Mouse (Mus musculus) spleen, adult 2 months (tissue): ENCODE data around the gene Ip6k1. TPM values are rescaled to one million over a fixed set of nuclear protein-coding genes. Genes with fewer than 3 reads are reported as not detected.

Experiments used
- DNase-seq, 2 experiments: peaks; one replicate each; pipeline versions ENCODE4 v3.0.0 to v3.0.0-alpha.2; 2012 to 2021; ENCODE audit warnings: low spot score in 2 of 2, low read depth in 1 of 2
- H3K27ac ChIP-seq: fragments of 200-500 bp; 2 replicates; pipeline ENCODE4 v1.5.1; 2012; ENCODE audit warnings: low read length, inconsistent platforms; ENCODE audit not compliant: insufficient read depth
- H3K27me3 ChIP-seq: fragments of 200-500 bp; 2 replicates; pipeline ENCODE4 v1.6.1; 2012; ENCODE audit warnings: mild to moderate bottlenecking, moderate library complexity, low read length, inconsistent platforms; ENCODE audit not compliant: control insufficient read depth, insufficient read depth
- H3K36me3 ChIP-seq: fragments of 200-500 bp; 2 replicates; pipeline ENCODE4 v1.6.1; 2012; ENCODE audit warnings: mild to moderate bottlenecking, low read length, inconsistent platforms; ENCODE audit not compliant: control insufficient read depth, insufficient read depth
- H3K4me1 ChIP-seq: fragments of 200-500 bp; 2 replicates; pipeline ENCODE4 v1.6.1; 2011; ENCODE audit warnings: inconsistent platforms; ENCODE audit not compliant: control insufficient read depth, insufficient read depth, insufficient read length
- H3K4me3 ChIP-seq: fragments of 200-500 bp; 2 replicates; pipeline ENCODE4 v1.5.1; 2011; ENCODE audit warnings: mild to moderate bottlenecking, inconsistent platforms; ENCODE audit not compliant: insufficient read depth, insufficient read length; ENCODE audit errors: extremely low read depth
- CTCF ChIP-seq: fragments of 200-500 bp; IDR thresholded peaks from 2 replicates; pipeline ENCODE4 v1.5.1; 2011; ENCODE audit warnings: mild to moderate bottlenecking, inconsistent platforms; ENCODE audit not compliant: insufficient read depth, insufficient read length, insufficient replicate concordance; ENCODE audit errors: extremely low read depth
- POLR2A ChIP-seq: fragments of 200-500 bp; IDR thresholded peaks from 2 replicates; pipeline ENCODE4 v1.6.1; 2011; ENCODE audit warnings: low read depth, low read length, inconsistent platforms
- WGBS: fragments of 180-500 bp; shearing (Covaris S2); methylation state at CpG from one replicate; pipeline ENCODE4 v1.1.7; 2018; 5-methylcytosine and 5-hydroxymethylcytosine counted together
- polyA plus RNA-seq: library from polyadenylated mRNA; depleted of rRNA; stranded (reverse); fragments of >200 nt; gene quantifications from 2 replicates; pipeline ENCODE4 v1.2.3, GENCODE M21; 2012

Ip6k1 gene
- polyA plus RNA-seq, 1 experiment: 118 TPM

- WGBS: 96% methylated on average over 3 of the region's 3 CpGs
- Histone ChIP-seq H3K27ac (no peak overlapping the region), H3K4me1 (no peaks in the 10 kb centered on the region), H3K27me3 (no peaks in the 10 kb centered on the region), H3K36me3 (peaks cover 54% of the 10 kb centered on the region), H3K4me3 (no peak overlapping the region)
- TF ChIP-seq CTCF (no peak), POLR2A (no peak)
- no peak for DNase-seq
Observed at GRCm38 (mm10) chr9:108062142-108062541, 59.8 kb downstream of the Ip6k1 start.

DNA sequence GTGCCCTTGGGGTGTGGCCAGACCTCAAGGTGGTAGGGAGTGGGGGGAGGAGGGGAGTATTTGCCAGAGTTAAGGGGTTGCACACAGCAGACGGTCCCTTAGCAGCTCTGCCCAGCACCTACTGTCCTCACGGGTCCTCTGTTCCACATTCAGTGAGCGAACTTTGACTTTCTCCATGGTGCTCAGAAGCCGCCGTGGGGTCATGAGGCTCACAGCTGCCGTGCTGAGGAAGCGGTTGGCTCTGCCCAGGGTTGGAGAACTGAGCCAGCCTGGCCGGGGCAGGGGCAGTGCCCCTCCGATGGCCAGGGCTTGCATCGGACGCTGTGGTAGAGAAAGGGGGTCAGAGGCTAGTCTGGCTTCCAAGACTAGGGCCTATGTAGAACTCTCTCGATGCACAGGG, 61.1 kb downstream of the Ip6k1 start:
- TF ChIP-seq POLR2A (no peak), CTCF (no peak)
- 94% methylated on average over 12 of the region's 12 CpGs for WGBS
- Histone ChIP-seq H3K27ac (no peak overlapping the region), H3K27me3 (no peaks in the 10 kb centered on the region), H3K4me3 (no peak overlapping the region), H3K36me3 (peaks cover 43% of the 10 kb centered on the region), H3K4me1 (no peaks in the 10 kb centered on the region)
- no peak for DNase-seq

GRCm38 (mm10) chr9:108065491-108066011, 63.2 kb downstream of the Ip6k1 start:
- no peak overlapping the region for H3K4me3 ChIP-seq
- 55% methylated on average over 5 of the region's 5 CpGs for WGBS
- peaks cover 38% of the 10 kb centered on the region for H3K36me3 ChIP-seq
- no peaks in the 10 kb centered on the region for H3K4me1 ChIP-seq
- peak in 1 of 2 experiments; percentile 49 for DNase-seq
- peak; percentile 38; the same call in 1 of the 2 replicates for TF ChIP-seq CTCF
- TF ChIP-seq POLR2A: no peak
- H3K27me3 ChIP-seq: no peaks in the 10 kb centered on the region
- no peak overlapping the region for H3K27ac ChIP-seq

DNA sequence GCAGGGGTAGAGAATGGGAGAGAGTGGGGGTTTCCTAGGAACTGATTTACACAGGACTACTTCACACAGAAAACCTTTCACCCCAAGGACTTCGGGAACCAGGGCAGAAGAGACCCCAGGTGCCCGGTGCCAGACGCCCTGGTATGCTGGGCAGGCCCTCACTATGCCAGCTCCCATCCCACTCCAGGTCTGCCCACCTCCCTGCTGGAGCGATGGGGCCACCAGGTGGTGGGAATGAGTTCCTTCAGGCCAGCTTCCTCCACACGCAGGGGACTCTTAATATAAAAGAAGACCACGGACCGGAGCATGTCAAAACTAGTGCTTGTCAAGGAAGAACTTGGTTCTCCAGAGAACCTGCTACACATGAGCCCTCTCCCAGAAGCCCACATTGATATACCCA, 64.9 kb downstream of the Ip6k1 start:
- Histone ChIP-seq H3K4me1 (no peaks in the 10 kb centered on the region), H3K27ac (no peak overlapping the region), H3K4me3 (no peak overlapping the region), H3K36me3 (peaks cover 40% of the 10 kb centered on the region), H3K27me3 (no peaks in the 10 kb centered on the region)
- 93% methylated on average over 7 of the region's 7 CpGs for WGBS
- DNase-seq: no peak
- no peak for TF ChIP-seq POLR2A
- TF ChIP-seq CTCF: no peak

GRCm38 (mm10) chr9:108067900-108068299, 65.6 kb downstream of the Ip6k1 start:
- no peak overlapping the region for H3K27ac ChIP-seq
- WGBS: 32% methylated on average over 8 of the region's 8 CpGs

GRCm38 (mm10) chr9:108069007-108069406, 66.7 kb downstream of the Ip6k1 start:
- 95% methylated on average over 9 of the region's 9 CpGs for WGBS

More at GRCm38 (mm10) chr9:108067900-108068299, 65.6 kb downstream of the Ip6k1 start:
- peaks cover 37% of the 10 kb centered on the region for H3K36me3 ChIP-seq
- peak; percentile 62 to 76 for DNase-seq
- H3K4me1 ChIP-seq: no peaks in the 10 kb centered on the region
- no peaks in the 10 kb centered on the region for H3K27me3 ChIP-seq
- no peak overlapping the region for H3K4me3 ChIP-seq
- TF ChIP-seq CTCF: peak; percentile 84; the same call in 1 of the 2 replicates
- no peak for TF ChIP-seq POLR2A

GRCm38 (mm10) chr9:108069529-108069928, 67.2 kb downstream of the Ip6k1 start:
- WGBS: 94% methylated on average over 7 of the region's 7 CpGs

More at GRCm38 (mm10) chr9:108069007-108069406, 66.7 kb downstream of the Ip6k1 start:
- no peaks in the 10 kb centered on the region for H3K27me3 ChIP-seq
- H3K4me1 ChIP-seq: no peaks in the 10 kb centered on the region
- no peak overlapping the region for H3K27ac ChIP-seq
- H3K36me3 ChIP-seq: peaks cover 35% of the 10 kb centered on the region
- no peak for DNase-seq
- no peak overlapping the region for H3K4me3 ChIP-seq
- TF ChIP-seq POLR2A: no peak
- no peak for TF ChIP-seq CTCF

More at GRCm38 (mm10) chr9:108069529-108069928, 67.2 kb downstream of the Ip6k1 start:
- Histone ChIP-seq H3K36me3 (peaks cover 34% of the 10 kb centered on the region), H3K4me3 (no peak overlapping the region), H3K4me1 (no peaks in the 10 kb centered on the region), H3K27me3 (no peaks in the 10 kb centered on the region), H3K27ac (no peak overlapping the region)
- no peak for DNase-seq
- no peak for TF ChIP-seq POLR2A
